Mouse (Mus musculus): ENCODE results near the gene Kifc3. TPM values are rescaled to one million over a fixed set of nuclear protein-coding genes. Genes with fewer than 3 reads are reported as not detected.
"Not testable (repeated sequence)": the region's sequence is repeated elsewhere in the genome, so short reads cannot be mapped to it uniquely, and the experiment has no call there.

Gene Kifc3
- total RNA-seq, 2 experiments from 2014 or later, result 116 to 117 TPM

DNA sequence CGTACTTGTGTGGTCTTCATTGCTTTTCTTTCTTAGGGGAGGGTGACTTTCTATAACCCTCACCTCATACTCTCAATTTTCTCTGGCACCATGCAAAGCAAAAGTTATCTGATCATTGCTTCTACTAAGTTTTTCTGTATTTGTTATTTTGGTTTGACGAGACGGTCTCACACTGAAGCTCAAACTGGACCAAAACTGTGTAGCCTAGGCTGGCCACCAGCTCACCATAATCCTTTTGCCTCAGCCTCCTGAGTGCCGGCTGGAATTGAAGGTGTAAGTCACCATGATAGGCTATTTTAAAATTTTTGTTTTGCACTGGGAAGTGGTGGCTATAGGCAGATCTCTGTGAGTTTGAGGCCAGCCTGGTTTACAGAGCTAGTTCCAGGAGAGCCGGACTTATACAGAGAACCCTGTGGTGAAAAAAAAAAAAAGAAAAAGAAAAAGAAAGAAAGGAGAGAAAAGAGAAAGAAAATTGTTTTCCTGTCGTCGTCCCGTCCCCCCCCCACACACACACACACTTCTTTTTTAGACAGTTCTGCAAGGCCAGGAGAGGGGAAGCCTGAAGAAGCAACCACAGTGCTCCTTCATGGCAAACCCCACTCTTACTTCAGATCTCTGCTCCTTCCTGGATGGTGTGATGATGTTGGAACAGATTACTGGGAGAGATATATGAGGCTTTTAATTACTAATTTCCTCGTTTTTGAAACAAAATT, 870 bp upstream of the Kifc3 start:
- no peak for DNase-seq (ENCODE audit: low spot score in 2 of 2)

DNA sequence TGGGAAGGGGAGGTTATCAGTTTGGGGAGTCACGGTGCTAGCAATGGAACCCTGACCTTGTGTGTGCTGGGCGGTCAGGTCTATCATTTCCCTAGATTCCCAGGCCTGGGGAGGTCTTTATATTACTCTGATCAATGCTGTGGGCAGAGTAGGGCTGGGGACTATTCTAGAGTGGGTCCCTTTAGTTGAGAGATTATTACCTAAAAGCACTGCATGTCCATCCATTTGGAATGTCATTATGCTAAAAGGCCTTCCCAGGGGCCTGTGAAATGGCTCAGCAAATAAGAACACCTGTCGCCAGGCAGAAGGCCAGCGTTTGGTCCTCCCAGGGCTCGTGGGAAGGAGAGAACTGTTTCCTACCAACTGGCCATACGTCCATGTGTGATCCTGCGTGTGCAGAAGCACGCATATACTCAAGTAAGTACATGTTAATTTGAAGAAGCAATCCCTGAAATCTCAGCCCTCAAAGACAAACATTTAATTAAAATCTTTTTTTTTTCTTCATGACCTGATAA, 499 bp downstream of the Kifc3 start:
- no peak for DNase-seq (ENCODE audit: low spot score in 2 of 2)

DNA sequence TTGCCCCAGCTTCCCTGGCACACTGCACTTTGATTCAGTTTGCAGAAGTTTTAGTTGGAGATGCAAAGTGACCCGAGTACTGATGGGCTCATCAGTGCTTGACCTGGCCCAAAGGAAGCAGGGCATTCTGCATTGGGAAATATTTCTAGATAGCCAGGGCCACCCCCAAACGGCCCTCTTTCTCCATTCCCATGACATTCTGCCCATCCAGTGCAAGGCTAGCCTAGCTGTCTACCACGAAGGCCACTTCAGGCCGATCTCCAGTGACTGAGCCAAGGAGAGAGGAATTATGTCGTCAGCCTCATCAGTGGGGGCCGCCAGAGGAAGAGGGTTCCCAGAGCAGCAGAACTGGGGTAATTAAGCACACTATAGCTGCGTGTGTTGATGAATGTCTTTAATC, 1.1 kb downstream of the Kifc3 start:
- peak in 1 of 2 experiments; percentile 33 for DNase-seq (ENCODE audit: low spot score in 2 of 2)

DNA sequence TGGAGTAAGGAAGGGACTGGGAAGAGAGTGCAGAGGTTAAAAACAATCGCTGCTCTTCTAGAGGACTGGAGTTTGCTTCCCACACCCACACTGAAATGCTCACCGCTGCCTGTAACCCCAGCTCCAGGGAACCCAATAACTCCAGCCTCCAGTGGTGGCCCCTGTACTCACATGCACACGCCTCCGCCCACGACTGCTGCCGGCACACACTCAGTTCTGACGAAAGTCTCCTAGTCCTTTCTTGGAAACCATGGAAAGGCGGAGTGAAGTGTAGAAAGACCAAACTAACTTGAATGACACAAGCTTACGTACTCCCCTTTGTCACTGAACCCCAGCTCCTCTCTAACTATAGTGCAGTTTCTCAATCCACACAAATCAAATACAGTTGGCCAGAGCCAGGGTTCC, 2.6 kb downstream of the Kifc3 start:
- DNase-seq (ENCODE audit: low spot score in 2 of 2), result no peak

DNA sequence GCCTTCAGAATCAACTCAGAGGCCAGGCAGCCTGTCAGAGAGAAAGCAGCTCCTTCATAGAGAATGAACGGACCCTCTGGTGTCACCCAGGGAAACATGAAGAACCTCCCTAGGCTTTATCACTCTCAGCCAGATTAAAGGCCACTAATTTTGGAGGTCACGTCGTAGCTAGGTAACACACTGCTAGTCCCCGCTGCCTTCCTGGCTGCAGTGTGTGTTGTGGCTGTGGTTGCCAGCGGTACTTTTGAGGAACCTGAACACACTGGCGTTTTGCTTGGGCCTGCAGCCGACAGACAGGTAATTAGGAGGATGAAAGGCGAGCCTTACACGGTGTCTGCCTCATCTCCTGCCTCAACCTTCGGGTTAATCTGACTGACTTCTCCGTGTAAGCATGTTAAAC, 6.9 kb downstream of the Kifc3 start:
- DNase-seq (ENCODE audit: low spot score in 2 of 2), result no peak

DNA sequence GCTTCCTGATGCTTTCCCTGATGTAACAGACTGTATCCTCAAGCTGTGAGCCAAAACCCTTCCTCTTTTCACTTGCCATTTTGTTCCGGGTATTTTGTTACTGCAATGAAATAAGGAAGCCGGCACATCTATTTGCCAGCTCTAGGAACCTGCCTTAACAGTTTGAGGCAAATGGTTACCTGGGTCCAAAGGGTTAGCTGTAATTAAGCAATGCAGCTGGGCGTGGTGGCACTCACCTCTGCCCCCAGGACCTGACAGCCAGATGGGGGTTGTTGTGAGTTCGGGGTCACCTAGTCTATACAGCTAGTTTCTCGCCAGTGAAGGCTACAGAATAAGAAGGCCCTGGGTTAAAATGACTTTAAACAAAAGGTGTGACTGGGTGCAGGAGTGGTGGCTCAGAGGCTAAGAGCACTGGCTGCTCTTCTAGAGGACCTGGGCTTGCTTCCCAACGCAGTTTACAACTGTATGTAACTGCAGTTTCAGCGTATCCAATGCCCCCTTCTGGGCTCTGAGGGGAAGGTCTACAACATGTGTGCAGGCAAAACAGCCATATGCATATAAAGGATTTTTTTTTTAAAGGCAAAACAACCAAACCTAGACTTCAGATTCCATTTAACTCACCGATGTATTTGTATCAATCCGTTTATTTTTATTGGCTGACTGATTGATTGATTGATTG, 11.0 kb downstream of the Kifc3 start:
- no peak for DNase-seq (ENCODE audit: low spot score in 2 of 2)

DNA sequence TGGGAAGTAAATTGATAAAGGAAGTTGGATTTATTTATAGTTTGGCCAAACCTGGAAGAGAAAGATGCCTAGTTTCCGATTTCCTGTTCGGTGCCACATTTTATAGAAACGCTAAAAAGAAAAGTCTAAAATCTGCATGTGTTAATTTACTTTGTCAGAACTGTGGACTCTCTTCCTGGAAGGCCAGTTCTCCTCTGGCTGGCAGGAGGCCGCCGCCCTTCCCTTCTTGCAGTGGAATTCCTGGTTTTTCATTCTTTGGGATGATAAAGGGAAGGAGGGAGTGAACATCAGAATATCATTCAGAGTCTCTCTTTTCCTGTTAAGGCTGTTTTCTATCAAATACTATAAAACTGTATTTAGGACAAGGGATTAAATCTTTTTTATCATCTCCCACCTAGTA, 15.0 kb downstream of the Kifc3 start:
- no peak for DNase-seq (ENCODE audit: low spot score in 2 of 2)

DNA sequence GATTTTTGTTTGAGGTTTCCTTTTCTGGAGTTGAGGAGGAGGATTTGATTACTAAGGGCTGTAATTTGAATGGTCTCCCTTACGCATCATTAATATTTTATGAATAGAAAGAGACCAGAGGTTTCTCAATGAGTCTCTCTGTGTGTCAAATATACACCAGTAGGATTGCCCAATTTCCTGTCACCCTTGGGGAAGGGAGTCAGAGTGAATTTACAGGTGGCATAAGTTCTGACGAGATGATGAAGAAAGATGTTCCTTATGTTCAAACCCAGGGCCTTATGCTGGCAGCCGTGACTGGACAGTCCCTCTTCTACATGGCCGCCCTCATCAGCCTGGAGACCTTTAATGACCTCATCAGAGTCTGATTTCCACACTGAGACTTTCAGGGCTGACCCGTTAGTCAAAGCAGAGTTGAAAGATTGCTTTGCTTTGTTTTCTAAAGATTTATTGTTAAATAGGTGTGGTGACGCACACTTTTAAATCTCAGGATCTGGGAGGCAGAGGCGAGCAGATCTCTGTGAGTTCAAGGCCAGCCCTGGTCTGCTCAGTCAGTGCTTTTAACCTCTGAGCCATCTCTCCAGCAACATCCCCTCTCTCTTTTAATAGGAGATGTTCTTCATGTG, 16.6 kb downstream of the Kifc3 start:
- no peak for DNase-seq (ENCODE audit: low spot score in 2 of 2)

DNA sequence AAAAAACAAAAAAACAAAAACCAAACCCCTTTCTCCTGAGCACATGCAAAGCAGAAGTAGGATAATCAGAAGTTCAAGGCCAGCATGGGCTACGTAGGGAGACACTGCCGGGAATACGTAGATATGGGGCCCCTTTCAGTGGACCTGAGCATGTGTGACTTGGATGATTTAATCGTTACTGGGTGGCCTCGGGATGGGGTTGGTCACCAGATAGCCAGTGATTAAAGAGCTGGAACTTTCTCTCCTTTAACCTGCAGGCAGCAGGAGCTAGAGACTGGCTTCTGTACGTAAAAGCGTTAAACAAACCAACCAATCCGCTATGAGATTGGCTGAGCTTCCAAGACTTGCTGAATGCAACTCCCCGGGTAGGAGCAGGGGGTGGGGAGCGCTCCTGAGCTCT, 17.5 kb downstream of the Kifc3 start:
- DNase-seq (ENCODE audit: low spot score in 2 of 2), result no peak

DNA sequence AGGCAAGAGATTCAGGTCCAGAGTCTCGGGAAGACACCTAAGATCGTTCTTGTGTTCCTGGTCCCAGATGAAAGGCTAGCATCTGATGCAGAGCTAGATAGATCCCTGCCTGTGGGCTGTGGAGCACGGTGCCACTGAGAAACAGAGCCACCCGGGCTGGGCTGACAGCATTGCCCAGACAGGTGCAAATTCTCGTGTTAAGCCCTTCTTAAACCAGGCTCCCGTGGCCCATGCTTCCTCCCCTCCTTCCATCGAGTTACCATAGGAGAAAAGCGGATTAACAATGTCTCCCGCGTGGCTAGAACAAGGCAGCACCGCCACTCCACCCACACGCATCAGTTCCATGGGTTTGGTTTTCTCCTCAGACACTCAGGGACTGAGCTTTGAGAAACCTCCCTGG, 18.4 kb downstream of the Kifc3 start:
- DNase-seq (ENCODE audit: low spot score in 2 of 2), result no peak

DNA sequence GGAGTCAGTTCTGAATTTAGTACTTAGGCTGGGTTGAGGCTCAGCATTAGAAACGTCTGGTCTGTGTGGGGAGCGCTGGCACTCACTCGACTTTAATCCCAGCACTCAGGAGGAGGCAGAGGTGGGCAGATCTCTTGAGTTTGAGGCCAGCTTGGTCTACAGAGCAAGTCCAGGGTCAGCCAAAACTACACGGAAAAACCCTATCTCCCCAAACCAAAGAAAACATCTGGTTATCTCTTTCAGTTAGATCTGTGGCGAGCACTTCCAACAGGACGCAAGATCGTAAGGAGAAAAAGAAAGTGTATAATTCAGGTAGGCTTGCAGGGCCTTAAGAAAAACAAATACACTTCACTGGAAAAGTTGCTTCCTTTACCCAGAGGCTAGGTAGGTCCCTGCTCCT, 20.8 kb downstream of the Kifc3 start:
- no peak for DNase-seq (ENCODE audit: low spot score in 2 of 2)

DNA sequence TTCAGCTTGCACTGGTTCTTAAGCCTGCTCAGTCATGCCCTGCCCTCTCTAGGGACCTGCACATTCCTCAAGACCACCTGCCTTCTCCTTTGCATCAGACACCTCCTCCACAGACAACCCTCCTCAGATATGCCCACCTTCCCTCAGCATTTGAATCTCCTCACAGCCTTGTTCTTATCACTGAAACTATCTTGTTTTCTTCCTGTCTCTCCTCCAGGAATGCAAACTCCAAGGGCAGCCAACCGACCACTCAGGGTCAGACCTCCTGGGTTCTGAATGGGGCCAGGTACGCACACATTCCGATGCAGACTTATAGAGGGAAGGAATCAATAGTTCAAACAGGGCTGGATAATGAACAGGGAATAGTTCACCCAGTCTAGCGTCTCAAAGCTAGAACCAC, 24.4 kb downstream of the Kifc3 start:
- no peak for DNase-seq (ENCODE audit: low spot score in 2 of 2)

DNA sequence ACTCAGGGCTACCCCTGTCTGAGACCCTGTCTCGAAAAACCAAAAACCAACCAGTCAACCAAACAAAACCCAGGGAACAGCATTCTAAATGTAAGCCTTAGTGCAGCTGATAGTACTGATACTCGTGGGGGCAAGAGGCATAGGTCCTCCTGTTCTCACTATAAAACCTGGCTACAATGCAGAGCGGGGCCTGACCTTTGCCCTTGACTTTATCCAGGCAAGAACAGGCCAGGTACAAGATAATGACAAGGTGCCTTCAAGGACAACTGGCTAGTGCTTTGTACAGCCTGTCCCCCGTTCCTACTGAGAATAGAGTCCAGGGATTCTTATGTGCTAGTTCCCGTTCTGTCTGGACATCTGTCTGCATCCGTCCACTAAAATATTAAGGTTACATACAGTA, 25.6 kb downstream of the Kifc3 start:
- DNase-seq (ENCODE audit: low spot score in 2 of 2), result no peak

DNA sequence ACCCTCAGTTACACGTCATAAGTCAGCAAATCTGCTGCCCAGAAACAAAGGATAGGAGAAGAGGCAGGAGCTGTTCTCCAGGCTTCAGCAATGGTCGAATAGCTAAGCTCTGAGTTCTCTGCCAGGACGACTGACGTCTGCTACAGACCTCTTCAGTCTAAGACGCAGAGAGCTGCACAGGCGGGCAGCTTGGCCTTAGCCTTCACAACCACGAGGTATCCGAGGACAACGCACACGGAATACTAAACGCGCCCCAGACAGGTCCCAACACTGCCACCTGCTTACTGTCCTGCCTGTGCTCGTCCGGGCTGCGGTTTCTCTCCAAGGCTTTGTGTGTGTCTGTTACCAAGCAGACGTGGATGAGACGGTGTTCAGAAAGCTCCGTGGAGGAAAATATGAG, 26.8 kb downstream of the Kifc3 start:
- no peak for DNase-seq (ENCODE audit: low spot score in 2 of 2)

DNA sequence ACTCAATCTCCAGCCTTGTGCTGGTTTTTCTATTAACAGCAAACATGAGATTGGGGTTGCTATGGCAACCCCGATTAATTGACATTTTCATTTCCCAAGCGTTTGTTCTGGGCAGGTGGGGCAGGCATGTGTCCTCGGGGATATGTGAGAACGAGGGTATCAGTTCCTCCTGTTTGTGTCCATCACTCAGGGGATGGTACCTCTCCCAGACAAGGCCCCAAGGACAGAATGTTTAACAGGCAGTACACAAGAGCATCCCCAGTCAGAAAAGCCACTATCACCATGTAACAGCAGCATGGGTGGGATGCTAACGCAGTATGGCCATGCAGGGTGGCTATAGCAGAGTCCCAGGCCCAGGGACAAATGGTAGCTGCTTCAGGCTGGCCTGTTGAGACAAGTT, 27.3 kb downstream of the Kifc3 start:
- no peak for DNase-seq (ENCODE audit: low spot score in 2 of 2)

DNA sequence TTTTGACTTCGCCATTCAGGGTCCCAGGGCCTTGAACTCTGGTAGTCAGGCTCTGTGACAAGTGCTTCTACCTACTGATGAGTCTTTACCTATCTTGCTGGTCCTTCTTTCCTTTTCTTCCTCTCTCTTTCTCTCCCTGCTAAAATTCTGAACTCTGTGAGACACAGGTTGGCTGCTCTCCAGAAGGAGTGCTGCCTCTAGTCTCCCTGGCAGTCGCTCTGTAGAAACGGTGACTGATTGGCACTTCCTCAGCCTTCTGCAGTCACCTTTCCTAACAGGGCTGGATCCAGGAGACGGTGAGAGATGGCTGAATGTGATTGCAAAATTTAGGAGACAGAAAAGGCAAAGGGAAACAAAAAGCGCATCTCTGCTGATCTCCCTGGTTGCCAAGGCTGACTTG, 30.2 kb downstream of the Kifc3 start:
- DNase-seq (ENCODE audit: low spot score in 2 of 2), result no peak

DNA sequence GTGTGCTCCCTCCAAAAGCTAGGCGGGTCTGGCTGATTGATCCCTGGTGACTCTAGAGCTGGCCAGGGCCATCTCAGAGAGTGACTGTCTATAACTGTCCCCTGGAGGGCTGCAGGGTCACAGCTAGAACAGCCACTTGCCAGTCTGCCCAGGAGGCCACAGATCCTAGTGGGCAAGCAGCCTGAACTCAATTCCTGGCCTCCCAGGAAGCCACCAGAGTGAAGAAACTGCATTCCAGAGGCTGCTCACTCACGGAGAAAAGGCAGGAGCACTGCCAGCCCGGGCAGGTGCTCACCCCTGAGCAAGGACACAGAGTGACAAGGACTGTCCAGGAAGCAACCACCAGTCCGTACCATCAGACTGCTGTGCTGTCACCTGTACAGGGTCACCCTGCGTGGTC, 34.9 kb downstream of the Kifc3 start:
- DNase-seq (ENCODE audit: low spot score in 2 of 2), result no peak

DNA sequence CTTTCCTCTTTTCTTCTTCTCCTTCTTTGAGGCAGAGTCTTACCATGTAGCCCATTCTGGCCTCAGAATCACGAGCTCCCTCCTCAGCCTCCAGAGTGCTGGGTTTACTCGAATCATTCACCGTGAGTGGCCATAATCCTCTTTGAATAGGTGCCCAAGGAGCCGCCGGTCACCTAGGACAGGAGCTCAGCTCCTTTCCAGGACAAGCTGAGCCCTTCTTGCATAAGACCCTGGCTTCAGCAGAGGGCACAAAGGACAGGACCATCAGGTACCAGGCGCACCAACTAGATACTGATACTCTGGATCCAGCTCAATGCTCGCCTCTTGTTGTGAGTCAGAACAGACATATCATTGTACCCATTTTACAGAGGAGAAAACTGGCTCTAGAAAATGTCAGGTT, 36.2 kb downstream of the Kifc3 start:
- DNase-seq (ENCODE audit: low spot score in 2 of 2), result no peak

DNA sequence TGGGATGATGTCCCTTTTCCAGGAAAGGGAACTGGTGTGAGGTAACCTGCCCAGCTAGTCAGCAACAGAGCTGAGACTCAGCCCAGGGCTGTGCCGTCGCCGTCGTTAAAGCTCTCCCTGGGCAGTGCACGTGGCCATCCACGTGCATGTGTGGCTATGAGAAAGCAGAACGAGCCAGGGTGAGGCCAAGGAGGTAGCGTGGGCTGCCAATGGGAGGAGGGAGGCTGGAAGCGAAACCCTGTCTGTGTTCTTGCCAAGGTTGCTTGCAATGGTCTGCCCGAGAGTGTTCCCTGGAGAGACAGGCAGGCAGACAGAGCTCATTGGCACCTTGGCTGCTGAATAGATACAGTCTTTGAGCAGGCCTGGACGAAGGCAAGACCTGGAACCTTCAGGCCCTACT, 36.7 kb downstream of the Kifc3 start:
- DNase-seq (ENCODE audit: low spot score in 2 of 2), result no peak

DNA sequence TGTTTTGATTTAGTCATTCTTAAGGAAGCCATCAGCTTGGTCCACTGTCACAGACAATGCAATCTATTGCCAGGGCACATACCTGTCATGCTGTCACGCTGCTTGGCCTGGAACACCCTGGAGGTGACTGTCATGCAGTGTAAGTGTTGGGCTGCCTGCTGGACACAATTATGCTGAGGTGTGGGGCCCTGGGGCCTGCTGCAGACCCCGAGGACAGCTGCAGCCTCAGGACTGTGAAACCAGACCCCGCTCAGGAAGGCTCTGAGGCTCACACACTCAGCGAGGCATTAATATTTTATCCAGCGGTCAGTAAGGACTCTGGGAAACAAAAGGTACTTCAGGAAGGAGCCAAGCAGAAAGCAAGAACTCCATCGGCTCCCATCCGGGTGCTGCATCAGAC, 38.1 kb downstream of the Kifc3 start:
- no peak for DNase-seq (ENCODE audit: low spot score in 2 of 2)

DNA sequence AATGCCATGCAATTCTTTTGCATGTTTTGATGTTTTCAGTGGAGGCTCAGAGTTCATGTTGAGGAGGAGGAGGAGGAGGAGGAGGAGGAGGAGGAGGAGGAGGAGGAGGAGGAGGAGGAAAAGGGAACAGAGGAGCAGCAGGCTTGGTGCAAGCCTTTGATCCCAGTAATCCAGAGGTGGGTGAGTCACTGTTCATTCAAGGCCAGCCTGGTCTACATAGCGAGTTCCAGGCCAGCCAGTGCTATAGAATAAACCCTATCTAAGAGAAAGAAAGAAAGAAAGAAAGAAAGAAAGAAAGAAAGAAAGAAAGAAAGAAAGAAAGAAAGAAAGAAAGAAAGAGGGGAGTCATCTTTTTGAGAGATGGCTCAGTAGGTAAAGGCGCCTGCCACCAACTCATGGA, 38.6 kb downstream of the Kifc3 start:
- not testable (repeated sequence) for DNase-seq (ENCODE audit: low spot score in 2 of 2)

DNA sequence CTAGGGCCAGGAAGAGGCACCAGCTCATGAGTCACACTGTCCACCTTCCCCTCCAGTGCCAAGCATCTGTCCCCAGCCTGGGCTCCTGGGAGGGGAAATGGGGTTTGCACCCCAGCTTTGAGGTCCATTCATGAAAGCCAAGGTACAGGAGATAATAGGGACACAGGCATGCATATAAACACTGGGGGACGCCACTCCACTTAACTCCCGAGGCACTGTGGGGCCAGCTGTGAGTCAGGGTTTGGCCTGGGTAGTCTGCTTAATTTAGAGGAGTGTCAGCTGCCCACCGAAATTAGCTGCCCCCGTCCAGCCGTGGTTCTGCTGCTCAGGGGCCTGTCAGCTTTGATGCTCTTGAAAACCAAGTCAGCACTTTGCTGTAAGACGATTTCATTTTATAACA, 39.8 kb downstream of the Kifc3 start:
- DNase-seq (ENCODE audit: low spot score in 2 of 2), result no peak

DNA sequence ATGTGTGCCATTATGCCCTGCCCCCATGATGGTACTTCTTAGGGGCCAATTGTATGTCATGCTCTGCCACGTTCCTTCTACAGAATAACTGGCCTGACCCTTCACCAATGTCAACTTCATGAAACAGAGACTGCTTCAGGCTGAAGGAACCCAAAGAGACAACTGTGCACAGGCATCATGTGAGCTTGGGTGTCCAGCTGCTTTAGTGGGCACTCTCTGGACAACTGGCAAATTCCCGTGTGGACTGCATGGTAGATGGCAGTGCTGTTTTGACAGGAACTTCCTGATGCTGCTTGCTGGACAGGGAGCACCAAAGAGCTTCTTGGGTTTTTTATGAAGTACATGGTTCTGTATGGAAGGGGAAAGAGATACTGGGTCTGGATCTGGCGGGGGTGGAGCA, 43.3 kb downstream of the Kifc3 start:
- DNase-seq (ENCODE audit: low spot score in 2 of 2), result no peak
